Mouse (Mus musculus) adrenal gland, postnatal 25 days (tissue): ENCODE results near the gene Nav1. TPM values are rescaled to one million over a fixed set of nuclear protein-coding genes. Genes with fewer than 3 reads are reported as not detected.

Experiments
- DNase-seq: peaks from one replicate; pipeline ENCODE4 v3.0.0; 2021; ENCODE audit warnings: mixed read lengths
- total RNA-seq: library from RNA; stranded (reverse); gene quantifications from 2 replicates; pipeline ENCODE4 v1.2.3, GENCODE M21; 2021

The Nav1 gene
- total RNA-seq, 1 experiment from 2014 or later: 20.0 TPM

DNA sequence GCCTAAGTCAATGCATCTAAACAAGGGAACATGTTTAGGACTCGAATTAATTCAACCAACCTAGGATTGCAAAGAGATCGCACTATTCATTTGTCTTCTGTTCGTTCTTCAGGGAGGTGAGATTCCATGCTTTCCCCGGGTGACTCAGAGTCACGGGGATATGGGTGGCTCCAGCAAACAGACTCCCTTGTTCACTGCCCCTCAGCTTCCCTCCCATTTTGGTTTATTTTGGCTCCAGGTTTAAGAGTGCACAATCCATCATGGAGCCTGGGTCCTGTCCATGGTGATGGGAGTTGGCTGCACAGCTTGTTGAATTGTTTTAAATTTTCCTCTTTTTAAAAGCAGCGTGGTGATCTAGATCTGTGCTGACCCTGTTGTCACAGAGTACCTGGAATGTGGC, 123.1 kb downstream of the Nav1 start:
- DNase-seq: no peak

- no peak for DNase-seq
Observed at GRCm38 (mm10) chr1:135482666-135483065, 124.4 kb downstream of the Nav1 start.

GRCm38 (mm10) chr1:135481656-135482055, 125.4 kb downstream of the Nav1 start:
- DNase-seq: no peak

DNA sequence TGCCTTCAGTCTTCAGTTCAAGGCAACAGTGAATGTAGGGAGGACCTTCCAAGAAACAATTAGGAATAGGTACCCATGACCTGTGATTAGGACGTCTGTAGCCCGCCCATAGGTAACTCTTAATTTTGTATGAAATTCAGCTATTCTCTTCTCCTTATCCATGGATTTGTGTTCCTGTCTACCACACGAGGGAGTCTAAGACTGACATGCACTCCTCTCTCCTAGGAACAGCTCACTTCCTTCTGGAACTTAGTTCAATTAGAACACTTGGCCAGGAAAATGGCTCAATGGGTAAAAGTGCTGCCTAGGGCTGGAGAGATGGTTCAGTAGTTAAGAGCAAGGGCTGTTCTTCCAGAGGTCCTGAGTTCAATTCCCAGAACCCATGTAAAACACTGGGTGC, 126.3 kb downstream of the Nav1 start:
- no peak for DNase-seq

- no peak for DNase-seq
Observed at GRCm38 (mm10) chr1:135475571-135475895, 131.6 kb downstream of the Nav1 start.

DNA sequence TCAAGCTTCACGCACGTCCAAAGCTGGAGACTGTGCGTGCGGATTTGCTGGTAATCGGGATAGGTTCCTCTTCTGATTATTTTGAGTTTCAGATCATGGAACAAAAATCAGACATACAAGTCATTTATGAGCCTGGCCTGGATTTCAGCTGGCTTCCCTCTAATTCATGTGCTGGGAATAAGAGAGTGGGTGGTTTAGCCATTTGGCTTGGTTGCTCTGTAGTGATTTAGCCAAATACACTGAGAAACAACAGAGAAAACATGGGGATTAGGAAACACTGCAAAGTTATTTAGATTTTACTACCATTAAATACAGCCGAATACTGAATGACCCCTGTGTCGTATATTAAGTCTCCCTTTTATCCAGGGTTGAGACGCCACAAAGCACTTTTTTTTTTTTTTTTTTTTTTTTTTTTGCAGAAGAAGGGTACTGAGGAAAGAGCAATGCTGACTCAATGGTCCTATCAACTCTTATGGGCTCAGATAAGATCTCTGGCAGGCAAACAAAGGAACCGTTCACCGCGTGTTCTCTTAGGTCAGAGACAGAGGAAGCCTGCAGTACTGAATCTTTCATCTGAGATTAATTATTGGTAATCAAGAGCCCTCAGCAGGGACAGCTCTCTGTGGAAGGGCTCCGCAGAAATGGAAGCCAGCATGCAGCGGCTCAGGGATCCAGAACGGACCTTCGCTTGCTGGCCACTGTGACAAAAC, 132.1 kb downstream of the Nav1 start:
- no peak for DNase-seq

DNA sequence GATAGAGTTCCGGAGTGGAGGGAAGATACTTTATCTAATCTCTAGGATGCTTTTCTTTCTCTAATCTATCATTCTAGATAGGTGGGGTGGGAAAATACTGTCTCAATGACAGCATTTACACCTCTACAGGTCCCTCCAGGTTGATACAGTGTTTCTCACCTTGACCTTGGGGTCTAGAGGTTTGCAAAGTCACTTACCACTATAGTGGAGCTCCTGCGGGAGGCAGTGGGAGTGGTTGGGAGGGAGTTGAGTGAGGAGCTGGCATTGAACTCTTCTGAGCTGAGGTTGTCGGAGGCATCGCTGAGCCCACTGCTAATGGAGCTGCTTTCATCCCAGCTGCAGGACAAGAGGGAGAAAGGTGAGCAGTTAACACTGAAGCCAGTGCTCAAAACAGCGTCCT, 134.6 kb downstream of the Nav1 start:
- DNase-seq: no peak

DNA sequence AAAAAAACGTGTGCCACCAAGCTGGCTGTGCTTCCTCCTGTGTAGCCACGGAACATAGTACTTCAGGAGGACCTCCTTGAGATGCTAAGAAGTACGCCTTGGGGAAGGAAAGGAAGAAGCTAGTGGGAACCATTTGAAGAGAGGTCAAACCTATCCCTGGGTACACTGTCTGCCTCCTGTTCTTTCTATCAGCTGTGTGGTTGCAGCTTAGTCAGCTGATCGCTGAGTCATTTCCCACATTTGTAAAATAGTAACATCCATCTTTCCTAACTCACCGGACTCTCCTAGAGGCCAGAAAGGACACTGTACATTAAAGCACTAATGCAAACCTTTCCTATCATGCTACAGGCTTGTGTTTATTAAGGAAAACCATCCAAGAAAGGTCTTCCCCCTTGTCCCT, 135.4 kb downstream of the Nav1 start:
- no peak for DNase-seq

DNA sequence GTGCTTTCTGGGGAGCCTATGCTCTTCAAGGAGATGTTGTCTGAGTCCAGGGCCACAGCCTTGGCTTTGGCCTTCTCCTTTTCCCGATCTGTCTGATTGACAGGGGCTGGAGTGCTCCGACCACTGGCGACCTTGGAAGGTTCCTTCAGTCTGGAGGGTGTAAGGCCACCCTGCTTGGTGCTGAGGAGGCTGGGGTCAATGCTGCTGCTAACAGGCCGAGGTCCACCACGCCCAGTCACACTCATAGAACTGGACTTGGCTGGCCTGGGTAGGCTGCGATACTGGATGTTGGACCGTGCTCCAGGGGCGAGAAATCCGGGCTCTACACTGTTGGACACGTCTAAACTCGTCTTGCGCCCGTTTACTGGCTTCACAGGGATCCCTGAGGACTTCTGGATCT, 136.5 kb downstream of the Nav1 start:
- DNase-seq: no peak

- DNase-seq: no peak
Observed at GRCm38 (mm10) chr1:135467462-135467861, 139.6 kb downstream of the Nav1 start.

DNA sequence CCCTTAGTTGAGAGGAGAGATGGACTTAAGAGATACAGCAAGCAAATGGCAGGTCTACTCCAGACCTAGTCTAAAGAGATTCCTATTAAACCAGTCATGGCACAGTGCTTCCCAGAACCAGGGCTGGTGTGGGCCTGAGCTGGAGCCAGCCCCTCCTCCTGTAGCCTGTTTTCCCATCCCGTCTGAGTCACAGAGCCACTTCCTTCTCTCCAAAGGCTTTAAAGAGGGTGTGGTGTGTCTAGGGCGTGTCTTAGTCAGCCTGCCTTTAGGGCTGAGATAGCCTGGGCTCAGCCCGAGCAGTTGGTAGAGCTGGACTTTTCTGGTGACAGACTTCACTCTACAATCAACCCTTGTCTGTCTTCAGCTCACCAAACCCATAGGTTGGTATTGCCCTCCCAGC, 140.2 kb downstream of the Nav1 start:
- no peak for DNase-seq

DNA sequence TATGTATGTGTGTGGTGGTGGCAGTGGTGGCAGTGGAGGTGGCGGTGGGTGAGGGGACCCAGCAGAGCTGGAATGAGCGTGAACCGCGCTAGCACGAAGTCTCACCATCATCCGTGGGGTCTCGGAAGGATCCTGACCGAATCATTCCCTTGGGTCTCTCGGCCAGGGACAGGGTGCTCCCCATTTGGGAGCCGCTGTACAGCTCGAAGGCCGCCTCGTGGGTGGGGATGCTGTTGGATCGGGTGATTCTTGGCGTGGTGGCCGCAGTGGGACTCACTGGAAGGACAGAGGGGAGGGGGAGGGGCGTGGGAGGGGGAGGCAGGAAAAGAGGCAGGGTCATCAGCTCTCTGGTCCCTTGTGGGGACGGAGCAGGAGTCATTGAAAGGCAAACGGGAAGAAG, 141.4 kb downstream of the Nav1 start:
- no peak for DNase-seq

- no peak for DNase-seq
Observed at GRCm38 (mm10) chr1:135462736-135463135, 144.4 kb downstream of the Nav1 start.

DNA sequence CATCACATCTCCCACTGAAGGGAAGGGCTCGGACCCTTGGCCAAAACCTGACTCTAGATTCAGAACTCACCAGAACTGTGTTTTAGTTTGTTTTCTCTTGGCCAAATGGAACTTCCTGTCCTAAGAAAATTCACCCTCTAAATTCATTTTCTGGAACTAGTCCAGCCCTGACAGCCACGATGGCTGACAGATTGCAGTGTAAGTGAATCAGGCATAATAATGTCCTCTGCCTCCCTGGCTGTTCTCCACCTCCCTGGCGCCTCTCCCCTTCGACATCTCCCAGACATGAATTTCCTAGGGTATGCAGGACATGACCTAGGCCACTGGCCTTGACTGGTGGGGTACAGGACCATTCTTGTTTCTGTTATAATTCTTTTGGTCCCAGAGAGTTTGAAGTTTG, 144.8 kb downstream of the Nav1 start:
- no peak for DNase-seq

DNA sequence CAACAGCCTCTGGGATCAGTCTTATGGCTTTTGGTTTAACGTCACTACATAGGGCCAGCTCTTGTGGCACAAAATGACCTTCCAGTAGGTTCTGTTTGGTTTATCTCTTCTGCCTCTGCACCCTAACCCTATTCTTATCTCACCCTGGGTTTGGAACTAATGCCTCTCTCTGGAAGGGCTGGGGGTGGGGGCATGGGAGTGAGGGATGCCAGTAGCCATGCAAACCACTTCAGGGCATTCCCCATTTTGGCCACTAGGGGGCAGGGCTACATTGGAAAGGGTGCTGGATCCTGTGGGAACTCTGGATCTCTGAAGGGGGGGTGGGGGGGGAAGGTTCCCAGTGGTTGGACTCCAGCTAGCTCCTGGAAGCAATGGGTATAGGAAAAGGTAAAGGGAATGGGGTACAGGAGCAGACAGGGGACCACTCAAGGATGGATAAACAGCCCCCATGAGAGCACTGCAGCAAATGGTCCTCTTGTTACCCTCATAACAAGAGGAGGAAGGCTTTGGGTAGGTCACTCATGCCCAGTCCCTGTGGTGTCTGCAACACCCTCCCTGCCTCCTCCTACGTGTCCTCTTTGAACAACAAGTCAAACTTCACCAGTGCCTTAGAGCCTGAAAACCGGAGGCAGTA, 145.9 kb downstream of the Nav1 start:
- DNase-seq: peak; percentile 80

DNA sequence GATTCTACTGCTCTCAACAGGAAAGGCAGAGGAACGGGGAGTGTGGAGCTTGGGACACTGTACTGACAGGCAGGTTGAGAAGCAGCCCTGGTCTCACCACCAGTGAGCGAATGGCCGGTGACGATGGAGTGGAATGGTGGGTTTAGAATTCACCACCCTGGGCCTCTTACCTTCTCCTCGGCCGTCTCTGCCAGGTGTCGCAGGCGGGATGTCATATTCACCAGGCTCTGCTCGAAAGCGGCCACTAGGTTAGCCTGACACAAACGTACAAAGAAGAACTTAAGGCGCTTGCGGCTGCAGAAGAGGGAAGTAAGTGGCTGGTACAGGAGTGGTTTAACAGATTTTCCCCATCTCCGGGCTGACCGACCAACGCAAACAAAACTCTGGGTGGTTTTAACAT, 146.6 kb downstream of the Nav1 start:
- no peak for DNase-seq

DNA sequence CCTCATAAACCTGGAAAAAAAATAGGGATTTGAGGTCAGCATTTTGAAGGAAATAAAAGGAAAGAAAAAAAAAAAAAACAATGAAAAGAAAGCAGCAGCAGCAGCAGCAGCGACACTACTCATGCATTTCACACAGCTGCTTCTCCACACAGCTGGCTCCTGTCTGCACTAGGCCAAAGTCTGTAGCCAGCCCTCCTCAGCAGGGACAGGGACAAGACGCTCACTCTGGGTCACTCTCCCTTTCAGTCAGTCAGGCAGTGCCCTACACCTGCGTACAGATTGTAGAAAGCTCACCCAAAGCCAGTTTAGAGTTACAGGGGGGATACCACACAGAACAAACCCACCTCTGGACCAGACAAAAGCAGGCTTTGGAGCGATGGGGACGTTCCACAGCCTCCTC, 149.2 kb downstream of the Nav1 start:
- DNase-seq: no peak

- no peak for DNase-seq
Observed at GRCm38 (mm10) chr1:135452259-135452658, 154.8 kb downstream of the Nav1 start.

DNA sequence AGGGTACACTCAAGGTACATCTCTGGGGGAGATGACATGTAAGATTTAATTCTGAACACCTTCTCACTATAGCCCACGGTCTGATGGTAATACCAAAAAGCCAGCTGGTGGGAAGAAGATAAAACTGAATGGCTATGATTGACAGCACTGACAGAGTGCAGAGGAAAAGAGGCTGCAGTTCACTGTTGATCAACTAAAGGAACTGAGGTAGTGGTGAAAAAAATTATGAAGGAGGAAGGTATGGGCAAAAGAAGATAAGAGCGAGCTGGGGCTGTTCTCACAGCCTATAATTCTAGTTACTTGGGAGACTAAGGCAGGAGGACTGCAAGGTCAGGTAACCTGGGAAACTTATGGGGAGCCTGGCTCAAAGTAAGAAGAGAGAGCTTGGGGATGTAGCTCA, 155.7 kb downstream of the Nav1 start:
- no peak for DNase-seq

- no peak for DNase-seq
Observed at GRCm38 (mm10) chr1:135449876-135450275, 157.2 kb downstream of the Nav1 start.

DNA sequence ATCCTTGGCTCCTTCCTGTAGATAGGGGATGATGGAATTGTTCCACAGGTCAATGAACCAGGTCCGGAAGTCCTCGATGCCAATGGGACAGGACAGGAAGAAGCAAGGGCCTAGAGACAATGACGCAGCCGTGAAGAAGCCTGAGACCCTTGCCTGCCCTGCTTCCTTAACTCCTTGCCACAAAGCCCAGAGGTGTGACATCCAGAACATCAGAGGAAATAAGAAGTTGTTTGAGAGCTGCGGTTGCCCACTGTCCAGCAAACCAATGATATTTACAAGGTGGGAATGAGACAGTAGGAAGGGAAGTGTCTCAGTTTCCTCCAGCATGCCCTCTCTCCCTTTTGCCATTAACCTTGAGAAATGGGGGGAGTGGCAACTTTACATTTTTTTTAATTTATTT, 158.2 kb downstream of the Nav1 start:
- no peak for DNase-seq

- no peak for DNase-seq
Observed at GRCm38 (mm10) chr1:135443506-135443905, 163.6 kb downstream of the Nav1 start.

DNA sequence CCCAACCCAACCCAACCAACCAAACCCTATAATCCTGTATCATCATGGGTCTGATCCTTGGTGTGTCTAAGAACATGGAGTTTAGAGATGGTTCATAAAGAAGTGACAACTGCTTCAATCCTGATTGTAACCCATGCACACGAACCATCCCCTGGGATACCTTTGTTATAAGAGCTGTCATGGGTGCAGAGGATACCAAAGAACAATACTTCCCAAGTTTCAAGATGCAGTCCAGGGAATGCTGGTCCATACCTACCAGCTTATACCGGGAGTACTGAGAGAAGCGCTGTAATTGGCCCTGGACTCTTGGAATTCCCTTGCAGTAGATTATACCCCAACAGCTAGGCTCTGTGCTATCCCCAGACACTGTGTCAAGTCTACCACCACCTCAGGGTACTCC, 165.2 kb downstream of the Nav1 start:
- no peak for DNase-seq

- DNase-seq: no peak
Observed at GRCm38 (mm10) chr1:135440986-135441385, 166.1 kb downstream of the Nav1 start.

DNA sequence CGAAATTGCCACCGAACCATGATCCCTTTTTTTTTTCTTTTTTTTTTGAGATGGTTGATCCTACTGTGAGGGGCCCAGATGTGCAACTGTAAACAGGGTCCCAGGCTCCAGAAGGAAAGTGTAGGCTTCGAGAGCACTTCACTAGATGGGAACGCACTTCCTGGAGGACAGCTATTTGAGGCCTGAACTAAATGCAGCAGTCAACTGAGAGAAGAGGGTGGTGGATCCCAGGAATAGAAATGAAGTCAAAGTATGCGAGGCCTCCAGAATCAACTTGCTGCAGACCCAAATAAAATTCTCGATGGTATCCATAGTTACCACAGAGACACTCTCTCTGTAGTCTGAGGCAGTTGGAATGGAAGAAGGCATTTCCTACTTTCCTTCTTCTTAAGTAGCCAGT, 168.3 kb downstream of the Nav1 start:
- no peak for DNase-seq
